Mouse (Mus musculus) ES-CJ7 (cell line): Measurements from ENCODE around the gene Wdr91.

Experiments used
- DNase-seq: peaks from one replicate; pipeline ENCODE4 v3.0.0; 2011; ENCODE audit warnings: low read depth, low spot score

Gene Wdr91

DNA sequence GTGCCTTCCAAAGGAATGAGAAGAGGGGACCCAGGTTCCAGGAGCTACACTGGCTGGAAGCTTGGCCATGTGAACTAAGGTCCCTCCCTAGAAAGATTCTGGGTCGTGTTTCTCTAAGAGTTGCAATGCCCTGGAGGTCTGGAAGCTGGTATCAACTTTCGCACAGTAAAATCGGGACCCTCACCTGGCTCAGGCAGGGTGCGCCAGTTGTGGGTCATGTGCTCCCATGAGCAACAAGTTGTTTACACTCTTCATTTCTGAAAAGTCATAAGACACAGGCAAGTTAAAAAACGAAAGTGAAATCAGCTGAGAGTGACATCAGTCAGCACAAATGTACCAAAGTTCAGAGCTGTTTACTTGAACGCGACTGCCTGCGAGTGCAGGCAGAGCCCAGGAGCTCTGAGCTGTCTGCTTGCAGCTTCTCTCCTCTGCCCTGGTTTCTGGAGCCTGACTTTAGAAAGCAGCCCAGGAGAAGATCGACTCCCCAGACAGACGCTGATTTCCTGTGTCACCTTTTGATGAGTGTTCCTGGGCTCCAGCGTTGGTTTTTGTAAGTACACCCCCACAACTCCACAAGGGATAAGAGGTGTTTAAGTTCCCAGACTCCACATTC, 47.8 kb downstream of the Wdr91 start, which contains the start of gene Tmem140:
Gene Tmem140, plus strand, starts transcription at position 356 of the 613 bp plus-strand sequence.
- DNase-seq: no peak

GRCm38 (mm10) chr6:34862381-34862780, 48.3 kb downstream of the Wdr91 start:
- no peak for DNase-seq

DNA sequence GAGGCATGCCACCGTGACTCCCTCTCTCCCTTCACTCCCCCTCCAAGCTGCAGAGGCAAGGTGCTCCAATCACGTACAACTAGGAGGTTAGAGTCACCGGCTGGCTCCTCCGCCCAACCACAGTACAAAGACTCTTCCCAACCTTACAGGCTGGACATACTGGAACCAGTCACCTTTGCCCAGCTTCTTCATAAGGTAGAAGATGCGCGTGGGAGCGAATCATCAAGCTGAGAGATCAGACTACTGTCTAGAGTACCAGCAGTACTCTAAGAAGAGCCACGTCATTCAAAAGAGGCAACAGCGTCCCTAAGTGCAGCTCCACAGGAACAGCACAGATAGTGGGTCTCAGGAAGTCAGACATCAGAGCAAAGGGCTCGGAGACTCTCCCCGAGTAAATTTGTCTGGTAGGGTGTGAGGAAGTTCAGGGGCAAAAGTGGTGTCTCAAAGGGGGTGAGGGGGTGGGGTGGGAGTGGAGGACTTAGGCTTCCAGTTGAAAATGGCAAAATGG, 49.1 kb downstream of the Wdr91 start:
- DNase-seq: no peak

DNA sequence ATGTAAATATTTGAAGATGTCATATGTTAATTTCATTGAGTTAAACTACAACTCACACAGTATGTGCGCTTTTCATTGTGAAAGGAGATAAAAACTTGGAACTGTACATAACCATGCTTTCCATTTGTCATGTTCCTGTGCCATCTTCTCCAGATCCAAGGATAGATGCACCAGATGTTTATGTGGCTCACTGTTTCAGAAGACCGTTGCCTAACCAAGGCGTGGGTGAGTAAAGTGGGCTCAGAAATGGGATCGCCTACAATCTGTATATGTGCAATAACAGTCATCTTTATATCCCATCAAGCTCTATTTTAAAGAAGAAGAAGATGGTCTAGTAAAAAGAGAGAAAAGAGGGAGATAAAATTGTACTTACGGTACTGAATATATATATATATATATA, 78.3 kb downstream of the Wdr91 start:
- DNase-seq: no peak
